Mouse (Mus musculus) left cerebral cortex, adult 11 months (tissue): Measurements from ENCODE around the gene Epm2a.
"Not testable (repeated sequence)": the region's sequence is repeated elsewhere in the genome, so short reads cannot be mapped to it uniquely, and the experiment has no call there.

Experiments
- DNase-seq: peaks from one replicate; pipeline ENCODE4 v3.0.0; 2022; ENCODE audit warnings: low spot score

The Epm2a gene

GRCm38 (mm10) chr10:11343205-11344141 lies at the start of gene Epm2a:
Epm2a (plus strand) TSS chr10:11343404.
- peak; percentile 61 for DNase-seq

GRCm38 (mm10) chr10:11298418-11298817 lies 44.8 kb upstream of the Epm2a start:
- no peak for DNase-seq

- DNase-seq = no peak
Observed at GRCm38 (mm10) chr10:11305365-11306053, 37.7 kb upstream of the Epm2a start.

GRCm38 (mm10) chr10:11306054-11306367 lies 37.2 kb upstream of the Epm2a start:
- no peak for DNase-seq

- DNase-seq = no peak
Observed at GRCm38 (mm10) chr10:11309866-11310265, 33.3 kb upstream of the Epm2a start.

- no peak for DNase-seq
Observed at GRCm38 (mm10) chr10:11310481-11310880, 32.7 kb upstream of the Epm2a start.

GRCm38 (mm10) chr10:11317856-11318454 lies 25.2 kb upstream of the Epm2a start:
- not testable (repeated sequence) for DNase-seq

GRCm38 (mm10) chr10:11319446-11319970 lies 23.7 kb upstream of the Epm2a start:
- no peak for DNase-seq

- no peak for DNase-seq
Observed at GRCm38 (mm10) chr10:11322316-11322715, 20.9 kb upstream of the Epm2a start.

- peak; percentile 16 for DNase-seq
Observed at GRCm38 (mm10) chr10:11323202-11323898, 19.9 kb upstream of the Epm2a start.

- DNase-seq = no peak
Observed at GRCm38 (mm10) chr10:11326526-11326925, 16.7 kb upstream of the Epm2a start.

GRCm38 (mm10) chr10:11344536-11345468 lies 1.6 kb downstream of the Epm2a start:
- no peak for DNase-seq

GRCm38 (mm10) chr10:11350243-11350974 lies 7.2 kb downstream of the Epm2a start:
- DNase-seq = not testable (repeated sequence)

GRCm38 (mm10) chr10:11354609-11355008 lies 11.4 kb downstream of the Epm2a start:
- DNase-seq = no peak

- DNase-seq = peak; percentile 36
Observed at GRCm38 (mm10) chr10:11361985-11362692, 18.9 kb downstream of the Epm2a start.

- DNase-seq = no peak
Observed at GRCm38 (mm10) chr10:11362896-11363487, 19.8 kb downstream of the Epm2a start.

- no peak for DNase-seq
Observed at GRCm38 (mm10) chr10:11381302-11381701, 38.1 kb downstream of the Epm2a start.

GRCm38 (mm10) chr10:11410926-11411325 lies 67.7 kb downstream of the Epm2a start:
- no peak for DNase-seq

GRCm38 (mm10) chr10:11420071-11420470 lies 76.9 kb downstream of the Epm2a start:
- DNase-seq = no peak
